Mouse (Mus musculus) liver, adult 2 months (tissue): ENCODE data around the gene Pik3c2b. TPM values are rescaled to one million over a fixed set of nuclear protein-coding genes. Genes with fewer than 3 reads are reported as not detected.

ENCODE experiments used
- DNase-seq: peaks from one replicate; pipeline ENCODE4 v3.0.0-alpha.2; 2011; ENCODE audit warnings: low read depth, low spot score; ENCODE audit errors: extremely low read depth
- H3K27ac ChIP-seq: fragments of 200-500 bp; replicated peaks from 2 replicates; pipeline ENCODE4 v1.5.1; 2012; ENCODE audit warnings: low read depth, mild to moderate bottlenecking, control low read depth, inconsistent platforms, low read length; ENCODE audit not compliant: insufficient read depth
- H3K27me3 ChIP-seq: fragments of 200-500 bp; 2 replicates; pipeline ENCODE4 v1.6.1; 2012; ENCODE audit warnings: mild to moderate bottlenecking, moderate library complexity, low read length, inconsistent platforms; ENCODE audit not compliant: control insufficient read depth, insufficient read depth
- H3K36me3 ChIP-seq: fragments of 200-500 bp; 2 replicates; pipeline ENCODE4 v1.6.1; 2012; ENCODE audit warnings: low read length, inconsistent platforms; ENCODE audit not compliant: control insufficient read depth, insufficient read depth
- H3K4me1 ChIP-seq: fragments of 200-500 bp; 2 replicates; pipeline ENCODE4 v1.6.1; 2011; ENCODE audit warnings: low read length; ENCODE audit not compliant: control insufficient read depth, insufficient read depth
- H3K4me3 ChIP-seq: fragments of 200-500 bp; 2 replicates; pipeline ENCODE4 v1.5.1; 2011; ENCODE audit warnings: low read depth, mild to moderate bottlenecking, control low read depth, low read length, moderate library complexity; ENCODE audit not compliant: insufficient read depth
- H3K79me2 ChIP-seq: fragments of 200-500 bp; 2 replicates; pipeline ENCODE4 v1.6.1; 2012; ENCODE audit warnings: inconsistent platforms, mild to moderate bottlenecking, low read length, moderate library complexity; ENCODE audit not compliant: control insufficient read depth, insufficient read depth
- H3K9ac ChIP-seq: fragments of 200-500 bp; 2 replicates; pipeline ENCODE4 v1.6.1; 2012; ENCODE audit warnings: low read depth, mild to moderate bottlenecking, control low read depth, inconsistent platforms, low read length
- CTCF ChIP-seq: fragments of 200-500 bp; IDR thresholded peaks from 2 replicates; pipeline ENCODE4 v1.5.1; 2011; ENCODE audit warnings: low read depth, low read length, control low read depth
- POLR2A ChIP-seq: fragments of 200-500 bp; IDR thresholded peaks from 2 replicates; pipeline ENCODE4 v1.6.1; 2011; ENCODE audit warnings: low read length, control low read depth; ENCODE audit not compliant: insufficient read depth; ENCODE audit errors: extremely low read depth
- WGBS: fragments of 180-500 bp; shearing (Covaris S2); methylation state at CpG from one replicate; pipeline ENCODE4 v1.1.7; 2018; 5-methylcytosine and 5-hydroxymethylcytosine counted together
- polyA plus RNA-seq: library from polyadenylated mRNA; depleted of rRNA; stranded (reverse); fragments of >200 nt; gene quantifications from 2 replicates; pipeline ENCODE4 v1.2.3, GENCODE M21; 2012
- total RNA-seq: library from RNA; depleted of rRNA; stranded (reverse); fragments of >200 nt; gene quantifications from 2 replicates; pipeline ENCODE4 v1.2.3, GENCODE M21; 2014

Pik3c2b gene
- total and polyA plus RNA-seq, 2 experiments = 2.5 to 3.3 TPM

- H3K4me3 ChIP-seq = no peak overlapping the region
Measured at GRCm38 (mm10) chr1:133073327-133073856, 27.9 kb downstream of the Pik3c2b start.

GRCm38 (mm10) chr1:133074541-133074940 lies 29.1 kb downstream of the Pik3c2b start:
- WGBS = 86% methylated on average over 13 of the region's 13 CpGs
- H3K4me3 ChIP-seq = no peak overlapping the region
- no peaks in the 10 kb centered on the region for H3K36me3 ChIP-seq
- H3K9ac ChIP-seq = no peak overlapping the region
- no peaks in the 10 kb centered on the region for H3K27me3 ChIP-seq
- DNase-seq = no peak
- peaks cover 8% of the 10 kb centered on the region; the same call in 1 of the 2 replicates for H3K4me1 ChIP-seq
- no peak overlapping the region for H3K27ac ChIP-seq
- TF ChIP-seq CTCF (no peak), POLR2A (no peak)
- H3K79me2 ChIP-seq = no peaks in the 10 kb centered on the region

More at GRCm38 (mm10) chr1:133073327-133073856, 27.9 kb downstream of the Pik3c2b start:
- Histone ChIP-seq H3K79me2 (no peaks in the 10 kb centered on the region), H3K27ac (peak overlapping the region; percentile 73), H3K36me3 (no peaks in the 10 kb centered on the region), H3K4me1 (peaks cover 8% of the 10 kb centered on the region; the same call in 1 of the 2 replicates), H3K9ac (no peak overlapping the region), H3K27me3 (no peaks in the 10 kb centered on the region)
- WGBS = 71% methylated on average over 9 of the region's 9 CpGs
- no peak for TF ChIP-seq POLR2A
- TF ChIP-seq CTCF = no peak
- peak; percentile 14 for DNase-seq

DNA sequence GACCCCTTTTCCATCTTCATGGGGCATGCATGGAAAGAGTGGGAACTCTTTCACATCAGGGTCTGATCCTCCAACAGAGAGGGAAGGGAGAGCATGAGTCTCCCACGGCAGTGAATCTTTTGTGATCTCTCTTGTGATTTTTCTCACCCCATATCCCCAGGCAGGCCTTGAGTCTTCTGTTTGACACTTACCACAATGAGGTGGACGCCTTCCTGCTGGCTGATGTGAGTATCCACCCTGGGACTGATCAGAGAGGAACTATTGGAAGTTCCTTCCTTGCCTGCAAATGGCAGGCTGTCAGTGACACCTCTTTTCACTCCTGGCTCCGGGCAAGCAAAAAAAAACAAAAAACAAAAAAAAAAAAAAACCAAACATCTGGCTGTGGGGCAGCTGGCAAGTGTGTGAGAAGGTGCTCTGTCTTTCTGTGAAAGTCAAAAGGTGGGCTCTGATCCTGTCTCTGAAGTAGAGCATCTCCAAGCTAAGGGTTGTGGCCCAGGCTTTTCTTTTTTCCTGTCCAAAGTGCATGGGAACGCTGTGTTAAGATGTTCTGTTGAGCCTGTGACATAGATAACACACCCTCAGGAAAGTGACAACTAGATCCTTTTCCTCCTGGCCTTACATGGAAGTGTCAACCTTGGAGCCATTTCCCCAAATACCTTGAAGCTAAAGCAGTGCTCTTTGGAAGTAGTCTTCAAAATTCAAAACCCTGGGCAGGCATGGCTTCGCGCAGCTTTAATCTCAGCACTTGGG lies 30.4 kb downstream of the Pik3c2b start:
- TF ChIP-seq POLR2A (no peak), CTCF (no peak)
- Histone ChIP-seq H3K4me1 (peaks cover 6% of the 10 kb centered on the region; the same call in 1 of the 2 replicates), H3K9ac (no peak overlapping the region), H3K4me3 (no peak overlapping the region), H3K79me2 (no peaks in the 10 kb centered on the region), H3K36me3 (no peaks in the 10 kb centered on the region), H3K27ac (no peak overlapping the region), H3K27me3 (no peaks in the 10 kb centered on the region)
- 84% methylated on average over 6 of the region's 6 CpGs for WGBS
- no peak for DNase-seq

DNA sequence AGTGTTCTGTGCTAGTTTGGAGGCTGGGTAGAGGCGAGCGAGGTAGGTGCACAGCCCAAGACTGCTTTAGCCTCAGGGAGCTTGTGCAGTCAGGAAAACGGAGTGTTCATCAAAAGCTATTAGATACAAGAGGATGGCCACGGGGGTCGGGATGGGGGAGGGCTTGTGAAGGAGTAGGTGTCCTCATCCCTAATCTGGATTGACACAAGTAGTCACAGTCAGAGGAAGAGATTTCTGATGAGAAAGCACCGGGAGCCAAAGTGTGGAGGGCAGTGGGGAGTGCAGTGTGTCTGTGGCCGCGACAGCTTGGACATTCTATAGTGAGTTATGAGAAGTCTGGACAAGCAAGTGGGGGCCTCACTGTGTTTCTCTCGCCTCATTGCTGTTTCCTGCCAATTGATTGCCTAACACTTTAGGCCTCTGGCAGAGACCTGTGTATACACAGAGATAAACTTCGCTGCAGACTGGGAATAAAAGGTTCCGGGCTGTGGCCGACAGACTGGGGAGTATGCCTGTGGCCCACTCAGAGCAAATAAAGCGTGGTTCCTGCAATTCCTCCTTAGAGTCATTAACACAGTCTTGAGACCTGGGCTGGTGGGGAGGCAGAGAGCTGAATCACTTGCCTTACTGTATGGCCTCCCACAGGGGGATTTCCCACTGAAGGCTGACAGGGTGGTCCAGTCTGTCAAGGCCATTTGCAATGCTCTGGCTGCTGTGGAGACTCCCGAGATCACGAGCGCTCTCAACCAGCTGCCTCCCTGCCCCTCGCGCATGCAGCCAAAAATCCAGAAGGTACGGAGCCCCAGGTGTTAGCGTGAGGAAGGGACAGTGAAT lies 31.4 kb downstream of the Pik3c2b start:
- DNase-seq = peak; percentile 48
- H3K36me3 ChIP-seq = no peaks in the 10 kb centered on the region
- H3K79me2 ChIP-seq = no peaks in the 10 kb centered on the region
- H3K27ac ChIP-seq = no peak overlapping the region
- H3K27me3 ChIP-seq = no peaks in the 10 kb centered on the region
- H3K4me3 ChIP-seq = no peak overlapping the region
- H3K9ac ChIP-seq = no peak overlapping the region
- H3K4me1 ChIP-seq = peaks cover 6% of the 10 kb centered on the region; the same call in 1 of the 2 replicates
- TF ChIP-seq CTCF (no peak), POLR2A (no peak)
- 44% methylated on average over 20 of the region's 20 CpGs for WGBS

GRCm38 (mm10) chr1:133077606-133078337 lies 32.3 kb downstream of the Pik3c2b start:
- 88% methylated on average over 12 of the region's 12 CpGs for WGBS
- Histone ChIP-seq H3K4me1 (peaks cover 6% of the 10 kb centered on the region; the same call in 1 of the 2 replicates), H3K36me3 (no peaks in the 10 kb centered on the region), H3K79me2 (no peaks in the 10 kb centered on the region), H3K9ac (no peak overlapping the region), H3K27me3 (no peaks in the 10 kb centered on the region), H3K4me3 (no peak overlapping the region), H3K27ac (no peak overlapping the region)
- DNase-seq = no peak
- no peak for TF ChIP-seq POLR2A
- no peak for TF ChIP-seq CTCF
